Mouse (Mus musculus): ENCODE results near the gene Prr14.
A peak's percentile ranks its signal among the peaks of the same experiment; 100 is the strongest.

Prr14 gene

DNA sequence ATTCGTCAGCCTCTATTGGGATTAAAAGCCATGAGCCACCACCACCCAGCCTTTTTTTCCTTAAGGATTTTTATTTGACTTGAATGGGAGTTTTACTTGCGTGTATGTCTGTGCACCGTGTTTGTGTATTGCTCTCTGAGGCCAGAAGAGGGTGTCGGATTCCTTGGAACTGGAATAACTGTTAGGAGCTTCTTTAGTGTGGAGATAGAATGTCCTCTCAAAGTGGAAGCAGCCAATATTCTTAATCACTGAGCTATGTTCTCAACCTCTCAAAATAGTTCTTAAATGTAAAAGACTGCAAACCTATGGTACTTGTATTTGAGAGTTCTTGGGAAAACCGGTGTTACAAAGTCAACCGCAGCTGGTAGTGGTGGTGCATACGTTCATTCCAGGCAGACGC, 51.8 kb downstream of the Prr14 start:
- DNase-seq (ENCODE audit: extremely low read depth, low read depth, low spot score) = no peak

- DNase-seq (ENCODE audit: extremely low read depth, low read depth, low spot score) = peak; percentile 56
Observed at GRCm38 (mm10) chr7:127511808-127512230, 52.4 kb downstream of the Prr14 start, which contains the start of gene Srcap. Gene Srcap (plus strand): TSS chr7:127511983.

- DNase-seq (ENCODE audit: extremely low read depth, low read depth, low spot score) = no peak
Observed at GRCm38 (mm10) chr7:127512231-127513015, 53.0 kb downstream of the Prr14 start.

DNA sequence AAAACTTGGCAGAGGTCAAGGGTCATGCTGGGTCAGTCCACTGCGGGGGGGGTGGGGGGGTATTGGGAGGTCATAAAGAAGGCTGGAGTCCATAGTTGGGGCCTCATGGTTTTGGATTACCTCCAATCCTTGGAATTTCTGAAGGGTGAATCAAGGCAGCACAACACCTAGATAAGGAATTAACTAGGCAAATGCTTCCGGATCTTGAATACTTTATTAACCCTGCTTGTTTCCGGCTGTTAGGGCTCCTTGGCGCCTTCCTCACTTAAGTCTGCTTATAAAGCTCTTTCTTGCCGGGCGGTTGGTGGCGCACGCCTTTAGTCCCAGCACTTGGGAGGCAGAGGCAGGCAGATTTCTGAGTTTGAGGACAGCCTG, 53.6 kb downstream of the Prr14 start:
- no peak for DNase-seq (ENCODE audit: extremely low read depth, low read depth, low spot score)

DNA sequence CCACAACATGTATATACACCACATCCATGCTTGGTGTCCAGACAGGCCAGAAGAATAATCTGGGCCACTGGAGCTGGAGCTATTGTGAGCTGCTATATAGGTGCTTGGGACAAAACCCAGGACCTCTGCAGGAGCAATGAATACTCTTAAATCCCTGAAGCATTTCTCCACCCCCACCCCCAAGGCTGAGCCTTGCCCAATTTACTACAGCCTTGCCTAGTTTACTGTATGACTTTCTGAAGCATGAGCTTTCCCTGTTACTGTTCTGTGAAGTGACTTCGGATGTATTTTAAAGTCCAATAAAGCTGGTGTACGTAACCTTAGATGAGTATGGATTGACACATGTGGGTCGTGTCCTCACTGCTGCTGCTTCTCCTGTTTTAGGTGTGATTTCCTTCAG, 54.4 kb downstream of the Prr14 start:
- no peak for DNase-seq (ENCODE audit: extremely low read depth, low read depth, low spot score)

GRCm38 (mm10) chr7:127515846-127516245, 56.4 kb downstream of the Prr14 start:
- DNase-seq (ENCODE audit: extremely low read depth, low read depth, low spot score) = no peak

GRCm38 (mm10) chr7:127516344-127516743, 56.9 kb downstream of the Prr14 start:
- DNase-seq (ENCODE audit: extremely low read depth, low read depth, low spot score) = no peak

GRCm38 (mm10) chr7:127519284-127519683, 59.9 kb downstream of the Prr14 start, which contains the start of gene Gm42715:
Gene Gm42715 (plus strand): TSS chr7:127519584.
- DNase-seq (ENCODE audit: extremely low read depth, low read depth, low spot score) = no peak

All from fat pad, adult 2 months (tissue).